Mouse (Mus musculus) urinary bladder, postnatal 36 days (tissue): ENCODE measurements at regions not wholly inside any gene's neighbourhood (a gene's known extent, or its start where the extent isn't known, plus 50 kb on each side); places are given as distances from the start of the nearest gene placed in this dataset.
A peak's percentile ranks its signal among the peaks of the same experiment; 100 is the strongest.

ENCODE experiments used
- DNase-seq, 2 experiments: peaks; one replicate each; pipeline ENCODE4 v3.0.0; 2022; ENCODE audit warnings: low spot score in 2 of 2, mixed read lengths in 1 of 2

GRCm38 (mm10) chr15:61514324-61514723 lies 591.5 kb upstream of the A1bg start:
- no peak for DNase-seq

GRCm38 (mm10) chr15:61508806-61509205 lies 586.0 kb upstream of the A1bg start:
- DNase-seq = peak in 1 of 2 experiments; percentile 2

GRCm38 (mm10) chr15:61506361-61506897 lies 583.6 kb upstream of the A1bg start:
- DNase-seq = no peak

GRCm38 (mm10) chr15:61503436-61503835 lies 580.6 kb upstream of the A1bg start:
- peak in 1 of 2 experiments; percentile 4 for DNase-seq

GRCm38 (mm10) chr15:61489731-61490130 lies 566.9 kb upstream of the A1bg start:
- DNase-seq = no peak

GRCm38 (mm10) chr15:61481861-61482260 lies 559.0 kb upstream of the A1bg start:
- DNase-seq = peak in 1 of 2 experiments; percentile 30

- DNase-seq = no peak
Measured at GRCm38 (mm10) chr15:61473900-61474299, 551.1 kb upstream of the A1bg start.

- no peak for DNase-seq
Measured at GRCm38 (mm10) chr15:61455042-61455441, 532.2 kb upstream of the A1bg start.

GRCm38 (mm10) chr15:61454350-61454671 lies 531.5 kb upstream of the A1bg start:
- DNase-seq = no peak

GRCm38 (mm10) chr15:61453656-61454349 lies 531.0 kb upstream of the A1bg start:
- no peak for DNase-seq

- no peak for DNase-seq
Measured at GRCm38 (mm10) chr15:61450217-61450616, 527.4 kb upstream of the A1bg start.

GRCm38 (mm10) chr15:61448482-61448881 lies 525.7 kb upstream of the A1bg start:
- no peak for DNase-seq

GRCm38 (mm10) chr15:61446053-61446840 lies 523.4 kb upstream of the A1bg start:
- DNase-seq = no peak

- DNase-seq = no peak
Measured at GRCm38 (mm10) chr15:61441734-61442398, 519.1 kb upstream of the A1bg start.

GRCm38 (mm10) chr15:61441012-61441411 lies 518.2 kb upstream of the A1bg start:
- DNase-seq = no peak

GRCm38 (mm10) chr15:61440284-61440683 lies 517.5 kb upstream of the A1bg start:
- no peak for DNase-seq

GRCm38 (mm10) chr15:61439623-61440170 lies 516.9 kb upstream of the A1bg start:
- DNase-seq = no peak

GRCm38 (mm10) chr15:61428818-61429415 lies 506.1 kb upstream of the A1bg start:
- no peak for DNase-seq

GRCm38 (mm10) chr15:61422989-61423388 lies 500.2 kb upstream of the A1bg start:
- DNase-seq = no peak

- no peak for DNase-seq
Measured at GRCm38 (mm10) chr15:61417506-61417905, 494.7 kb upstream of the A1bg start.

- no peak for DNase-seq
Measured at GRCm38 (mm10) chr15:61416841-61417240, 494.0 kb upstream of the A1bg start.

GRCm38 (mm10) chr15:61415626-61416025 lies 492.8 kb upstream of the A1bg start:
- no peak for DNase-seq
